Mouse (Mus musculus) cerebellum, postnatal 14 days (tissue): ENCODE measurements around the gene Prkn.

Source experiments
- DNase-seq, 2 experiments: peaks; one replicate each; pipeline ENCODE4 v3.0.0; 2021; ENCODE audit warnings: mixed read lengths in 2 of 2

Prkn gene

DNA sequence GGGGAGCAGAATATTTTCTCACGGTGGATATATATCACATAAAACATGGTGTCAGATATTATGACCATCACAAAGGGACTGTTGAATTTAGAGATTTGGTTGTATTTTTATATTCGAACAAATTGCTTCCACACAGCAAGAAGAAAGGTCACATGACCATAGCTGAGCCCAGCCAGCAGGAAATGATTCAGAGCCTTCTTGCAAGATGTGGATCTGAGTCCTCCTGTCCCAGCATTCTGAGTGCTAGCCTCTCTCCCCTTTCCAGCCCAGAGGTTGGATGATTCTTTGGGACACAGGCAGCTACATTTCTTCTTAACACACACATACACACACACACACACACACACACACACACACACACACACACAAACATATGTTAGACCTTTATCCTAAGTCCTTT, 1022.2 kb downstream of the Prkn start:
- DNase-seq: no peak

DNA sequence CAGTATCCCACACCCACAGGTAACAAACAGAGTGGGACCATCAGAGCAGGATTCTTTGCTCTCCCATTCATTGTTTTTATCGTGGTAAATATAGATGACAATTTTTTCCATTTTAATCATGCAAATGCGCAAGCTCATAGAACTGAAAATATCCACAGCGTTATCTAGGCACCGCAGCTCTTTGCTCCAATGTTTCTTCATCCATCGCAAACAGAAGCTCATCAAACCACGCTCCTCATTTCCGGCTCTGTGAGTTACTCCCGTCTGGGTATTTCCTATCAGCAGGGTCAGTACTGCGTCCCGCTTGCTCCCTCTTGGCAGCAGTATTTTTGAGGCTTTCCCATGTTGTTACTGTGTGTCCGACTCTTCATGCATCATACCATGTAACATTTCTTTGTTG, 1022.8 kb downstream of the Prkn start:
- no peak for DNase-seq

- DNase-seq: no peak
Observed at GRCm38 (mm10) chr17:11866231-11866630, 1026.0 kb downstream of the Prkn start.

GRCm38 (mm10) chr17:11867334-11868095, 1027.3 kb downstream of the Prkn start:
- no peak for DNase-seq

- DNase-seq: no peak
Observed at GRCm38 (mm10) chr17:11870546-11870945, 1030.4 kb downstream of the Prkn start.

DNA sequence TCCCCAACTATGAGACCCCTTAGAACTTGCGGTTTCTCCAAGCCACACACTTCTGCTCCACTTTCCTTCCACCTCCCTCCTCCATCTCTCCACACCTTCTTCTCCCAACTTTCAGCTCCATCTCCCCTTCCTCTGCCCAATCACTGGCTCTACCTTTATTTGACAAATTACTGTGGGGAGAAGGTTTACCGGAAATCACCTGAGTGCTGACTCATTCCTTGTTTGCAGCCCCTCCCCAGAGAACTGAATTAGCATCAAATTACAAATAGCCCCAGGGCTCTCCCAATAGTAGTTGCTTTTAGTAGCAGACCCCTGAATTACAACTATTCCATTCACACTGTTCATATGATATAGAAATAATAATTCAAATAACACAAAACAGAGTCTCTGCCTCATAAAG, 1036.1 kb downstream of the Prkn start:
- no peak for DNase-seq

GRCm38 (mm10) chr17:11881110-11881820, 1041.1 kb downstream of the Prkn start:
- DNase-seq: peak in 1 of 2 experiments; percentile 26

DNA sequence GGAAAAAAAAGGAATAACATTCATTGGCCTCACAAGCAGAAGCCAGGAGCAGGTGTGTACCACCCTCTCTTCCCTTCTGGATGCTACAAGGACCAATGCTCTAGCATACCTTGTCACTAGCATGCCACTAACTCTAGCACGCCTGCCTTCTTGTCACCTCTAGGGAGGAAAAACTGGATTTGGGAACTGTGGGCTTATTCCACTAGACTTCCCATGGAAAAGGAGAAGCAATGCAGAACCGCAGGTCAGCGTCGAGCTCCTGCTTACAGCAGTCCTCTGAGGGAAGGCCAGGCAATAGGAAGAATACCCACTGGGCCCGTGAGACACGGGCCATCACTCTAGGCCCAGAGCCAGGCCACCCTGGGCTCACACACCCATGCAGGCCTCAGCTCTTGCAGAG, 1045.4 kb downstream of the Prkn start:
- DNase-seq: no peak

GRCm38 (mm10) chr17:11886963-11887362, 1046.8 kb downstream of the Prkn start:
- DNase-seq: peak in 1 of 2 experiments; percentile 28

- DNase-seq: peak; percentile 78 to 84
Observed at GRCm38 (mm10) chr17:11887591-11888205, 1047.5 kb downstream of the Prkn start.

GRCm38 (mm10) chr17:11888806-11889205, 1048.6 kb downstream of the Prkn start:
- DNase-seq: no peak

- no peak for DNase-seq
Observed at GRCm38 (mm10) chr17:11900300-11900699, 1060.1 kb downstream of the Prkn start.

GRCm38 (mm10) chr17:11901731-11902130, 1061.5 kb downstream of the Prkn start:
- no peak for DNase-seq

GRCm38 (mm10) chr17:11903001-11903400, 1062.8 kb downstream of the Prkn start:
- peak; percentile 77 to 87 for DNase-seq

GRCm38 (mm10) chr17:11910668-11911398, 1070.6 kb downstream of the Prkn start:
- no peak for DNase-seq

- DNase-seq: no peak
Observed at GRCm38 (mm10) chr17:11912136-11912535, 1072.0 kb downstream of the Prkn start.

DNA sequence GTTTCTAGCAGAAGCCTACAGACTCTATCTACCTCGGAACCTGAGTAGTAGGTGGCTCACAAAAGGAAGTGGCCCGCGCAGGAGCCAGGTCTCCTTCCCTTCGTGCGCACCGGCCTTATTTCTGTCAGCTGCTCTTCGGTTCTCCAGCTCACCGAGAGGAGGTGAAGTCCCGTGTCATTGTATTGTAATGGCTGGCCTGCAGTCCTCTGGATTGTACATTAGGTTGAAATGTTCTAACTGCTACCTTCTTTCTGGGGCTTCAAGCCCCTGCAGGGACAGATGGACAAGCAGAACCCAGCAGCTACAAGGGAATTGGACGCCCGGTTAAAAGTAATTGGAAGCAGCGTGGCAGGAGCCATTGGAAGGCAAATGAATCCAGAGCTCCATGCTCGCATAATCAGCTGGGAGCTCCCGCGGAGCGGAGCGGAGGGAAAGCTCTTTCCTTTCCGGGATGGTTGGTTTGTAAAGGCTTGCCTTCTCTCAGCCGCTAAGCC, 1072.7 kb downstream of the Prkn start:
- DNase-seq: peak; percentile 59 to 70

GRCm38 (mm10) chr17:11913620-11914019, 1073.4 kb downstream of the Prkn start:
- DNase-seq: no peak

- no peak for DNase-seq
Observed at GRCm38 (mm10) chr17:11914451-11914850, 1074.3 kb downstream of the Prkn start.

DNA sequence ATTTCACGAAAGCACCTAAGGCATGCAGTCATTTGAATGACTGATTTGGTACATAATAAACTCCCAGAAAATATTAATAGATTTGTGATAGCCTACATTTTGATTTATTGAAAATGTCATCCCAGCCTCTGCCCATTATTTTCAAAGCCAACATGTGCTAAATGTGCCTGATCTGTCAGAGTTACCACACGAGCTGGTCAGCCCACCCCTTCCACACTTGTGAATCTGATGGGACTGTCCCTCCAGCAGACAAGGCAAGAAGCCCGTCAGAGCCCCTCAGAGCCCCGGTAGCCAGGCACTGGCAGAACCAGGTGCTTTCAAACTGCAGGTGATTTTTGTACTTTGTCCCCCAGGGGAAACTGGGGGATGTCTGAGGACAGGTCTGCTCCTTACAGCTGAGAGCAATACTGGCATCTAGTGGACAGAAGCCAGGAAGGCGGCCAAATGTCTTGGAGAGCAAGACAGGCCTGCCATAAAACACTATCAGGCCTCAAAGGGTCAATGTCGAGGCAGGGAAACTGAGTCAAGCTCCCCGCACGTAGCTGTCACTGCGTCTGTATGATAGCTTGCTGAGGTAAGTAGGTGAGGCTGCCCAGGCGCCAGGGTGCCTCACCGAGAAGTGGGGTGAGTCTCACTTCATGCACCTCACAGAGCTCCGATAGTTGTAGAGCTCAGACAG, 1078.1 kb downstream of the Prkn start:
- peak; percentile 76 to 79 for DNase-seq

DNA sequence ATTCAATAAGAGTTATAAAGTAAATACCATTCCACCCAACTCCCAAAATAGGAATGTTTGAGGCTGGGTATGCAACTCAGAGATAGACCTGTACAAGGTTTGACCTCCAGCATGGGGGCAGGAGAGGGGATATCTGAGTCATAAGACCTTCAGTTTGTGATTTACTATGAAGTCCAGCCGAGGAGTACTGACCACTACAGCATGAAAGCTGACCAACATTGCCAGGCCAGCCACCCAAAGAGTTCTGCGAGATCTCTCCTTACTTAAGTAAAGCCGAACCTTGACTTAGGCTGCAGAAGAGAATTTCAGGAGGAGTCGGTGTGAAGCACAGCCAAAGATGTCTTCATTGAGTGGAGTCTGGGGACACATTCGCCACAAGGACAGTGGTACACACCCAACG, 1079.4 kb downstream of the Prkn start:
- DNase-seq: no peak

GRCm38 (mm10) chr17:11921026-11921425, 1080.8 kb downstream of the Prkn start:
- DNase-seq: no peak
